Mouse (Mus musculus) kidney, adult 2 months (tissue): ENCODE data around the gene Pcbd2.

Source experiments
- CTCF ChIP-seq: fragments of 200-500 bp; conservative IDR thresholded peaks from 2 replicates; pipeline ENCODE4 v1.5.1; 2011; ENCODE audit warnings: low read depth, mild to moderate bottlenecking, control low read depth, low read length, moderate library complexity, mixed read lengths; ENCODE audit not compliant: insufficient read depth, insufficient read length
- POLR2A ChIP-seq: fragments of 200-500 bp; IDR thresholded peaks from one replicate; pipeline ENCODE4 v1.6.1; 2011; ENCODE audit warnings: low read depth, low read length, control low read depth

DNA sequence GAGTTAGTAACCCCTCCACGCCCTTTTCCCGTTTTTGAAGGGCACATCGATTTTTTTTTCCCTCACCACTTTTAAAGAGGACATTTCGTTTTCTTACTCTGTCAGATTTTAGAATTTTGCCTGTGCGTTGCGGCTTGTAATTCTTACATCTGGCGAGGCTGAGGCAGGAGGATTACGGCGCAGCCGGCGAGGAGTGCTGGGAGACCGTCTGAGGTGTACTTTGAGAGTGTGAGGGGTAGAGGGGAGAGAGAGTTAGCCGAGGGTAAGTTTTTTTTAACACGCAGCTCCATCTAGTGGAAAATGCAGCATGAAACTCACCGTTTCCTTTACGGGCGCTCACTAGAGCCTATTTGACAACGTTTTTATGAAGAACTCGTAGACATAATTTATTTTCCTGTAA is 671 bp downstream of the Pcbd2 start:
- TF ChIP-seq POLR2A (no peak), CTCF (peak; percentile 51)
